Mouse (Mus musculus) lung, postnatal 0 days (tissue): Measurements from ENCODE around the gene Tnnt2. TPM values are rescaled to one million over a fixed set of nuclear protein-coding genes. Genes with fewer than 3 reads are reported as not detected.

Experiments
- ATAC-seq: fragments of 200-750 bp; cut with Nextera tagmentation; 2 replicates; pipeline ENCODE4 v1.8.0; 2017; ENCODE audit warnings: moderate library complexity
- DNase-seq: peaks from one replicate; pipeline ENCODE4 v3.0.0-alpha.2; 2016; ENCODE audit warnings: low spot score
- H3K27ac ChIP-seq: fragments of 300-500 bp; sonication (generic); 2 replicates; pipeline ENCODE4 v1.5.1; 2014; ENCODE audit warnings: antibody characterized with exemption, mild to moderate bottlenecking, low read length, mixed read lengths
- H3K27me3 ChIP-seq: fragments of 300-500 bp; sonication (generic); replicated peaks from 2 replicates; pipeline ENCODE4 v1.6.1; 2014; ENCODE audit warnings: low read length, mixed read lengths; ENCODE audit not compliant: insufficient read depth
- H3K36me3 ChIP-seq: fragments of 300-500 bp; sonication (generic); 2 replicates; pipeline ENCODE4 v1.6.1; 2014; ENCODE audit warnings: low read length, mixed read lengths; ENCODE audit not compliant: insufficient read depth
- H3K4me1 ChIP-seq: fragments of 300-500 bp; sonication (generic); 2 replicates; pipeline ENCODE4 v1.6.1; 2014; ENCODE audit warnings: antibody characterized with exemption, low read depth, low read length, mixed read lengths; ENCODE audit not compliant: insufficient read depth
- H3K4me2 ChIP-seq: fragments of 300-500 bp; sonication (generic); replicated peaks from 2 replicates; pipeline ENCODE4 v1.6.1; 2014; ENCODE audit warnings: low read depth, mild to moderate bottlenecking, low read length, moderate library complexity, mixed read lengths
- H3K4me3 ChIP-seq: fragments of 300-500 bp; sonication (generic); 2 replicates; pipeline ENCODE4 v1.5.1; 2014; ENCODE audit warnings: low read depth, low read length
- H3K9ac ChIP-seq: fragments of 300-500 bp; sonication (generic); replicated peaks from 2 replicates; pipeline ENCODE4 v1.6.1; 2014; ENCODE audit warnings: low read depth, mild to moderate bottlenecking
- H3K9me3 ChIP-seq: fragments of 300-500 bp; sonication (generic); 2 replicates; pipeline ENCODE4 v1.6.1; 2016; ENCODE audit warnings: low read length, mixed read lengths
- CTCF ChIP-seq: IDR thresholded peaks from 2 replicates; pipeline ENCODE4 v1.5.1; 2016; ENCODE audit warnings: antibody characterized with exemption, mild to moderate bottlenecking
- EP300 ChIP-seq: IDR thresholded peaks from 2 replicates; pipeline ENCODE4 v1.6.1; 2016; ENCODE audit warnings: antibody characterized with exemption, mild to moderate bottlenecking, control low read depth
- WGBS: fragments of 180-500 bp; shearing (Covaris S2); extraction: QIAGEN DNeasy Blood & Tissue Kit; methylation state at CpG from one replicate; pipeline ENCODE4 v1.1.7; 2014; 5-methylcytosine and 5-hydroxymethylcytosine counted together
- polyA plus RNA-seq: library from polyadenylated mRNA; unstranded; fragments of >200 nt; fragmentation: Nextera tagmentation; extraction: Ambion mirVana; gene quantifications from 2 replicates; pipeline ENCODE4 v1.2.1, GENCODE M21; 2015

The Tnnt2 gene
- polyA plus RNA-seq, 1 experiment from 2014 or later: 84.6 TPM

- Histone ChIP-seq H3K4me2 (no peak overlapping the region), H3K9ac (no peak overlapping the region), H3K27me3 (no peaks in the 10 kb centered on the region), H3K27ac (no peak overlapping the region), H3K4me1 (no peaks in the 10 kb centered on the region), H3K4me3 (no peak overlapping the region), H3K9me3 (no peaks in the 10 kb centered on the region), H3K36me3 (no peaks in the 10 kb centered on the region)
- WGBS: 24% methylated on average over 10 of the region's 10 CpGs
- ATAC-seq (no peak; the same call in 1 of the 2 replicates), DNase-seq (no peak)
- TF ChIP-seq CTCF (no peak), EP300 (no peak)
These were observed 28.6 kb upstream of the Tnnt2 start for GRCm38 (mm10) chr1:135807546-135807945.

- no peak overlapping the region for H3K27ac ChIP-seq
- no peak for ATAC-seq
These were observed 26.0 kb upstream of the Tnnt2 start for GRCm38 (mm10) chr1:135810180-135810579.

GRCm38 (mm10) chr1:135811016-135811646 lies 25.0 kb upstream of the Tnnt2 start:
- ATAC-seq (peak; percentile 58; the same call in 1 of the 2 replicates), DNase-seq (peak; percentile 84)
- no peaks in the 10 kb centered on the region for H3K9me3 ChIP-seq
- H3K4me3 ChIP-seq: no peak overlapping the region
- H3K27ac ChIP-seq: no peak overlapping the region
- H3K9ac ChIP-seq: no peak overlapping the region
- TF ChIP-seq EP300 (no peak), CTCF (peak; percentile 99)
- no peaks in the 10 kb centered on the region for H3K4me1 ChIP-seq
- H3K27me3 ChIP-seq: no peaks in the 10 kb centered on the region
- H3K4me2 ChIP-seq: no peak overlapping the region
- no peaks in the 10 kb centered on the region for H3K36me3 ChIP-seq
- WGBS: 27% methylated on average over 7 of the region's 7 CpGs

More at GRCm38 (mm10) chr1:135810180-135810579, 26.0 kb upstream of the Tnnt2 start:
- WGBS: 82% methylated on average over 2 of the region's 2 CpGs
- Histone ChIP-seq H3K36me3 (no peaks in the 10 kb centered on the region), H3K9me3 (no peaks in the 10 kb centered on the region), H3K4me2 (no peak overlapping the region), H3K9ac (no peak overlapping the region), H3K4me3 (no peak overlapping the region), H3K27me3 (no peaks in the 10 kb centered on the region), H3K4me1 (no peaks in the 10 kb centered on the region)
- TF ChIP-seq CTCF (no peak), EP300 (no peak)
- DNase-seq: no peak

- WGBS: 60% methylated on average over 3 of the region's 3 CpGs
- DNase-seq (no peak), ATAC-seq (peak; percentile 29; the same call in 1 of the 2 replicates)
- H3K27ac ChIP-seq: no peak overlapping the region
- no peak overlapping the region for H3K4me3 ChIP-seq
- no peak overlapping the region for H3K4me2 ChIP-seq
- no peaks in the 10 kb centered on the region for H3K36me3 ChIP-seq
- no peaks in the 10 kb centered on the region for H3K4me1 ChIP-seq
- TF ChIP-seq CTCF: no peak
- no peak for TF ChIP-seq EP300
- H3K27me3 ChIP-seq: no peaks in the 10 kb centered on the region; the same call in 1 of the 2 replicates
- no peak overlapping the region for H3K9ac ChIP-seq
- H3K9me3 ChIP-seq: no peaks in the 10 kb centered on the region
These were observed 23.9 kb upstream of the Tnnt2 start for GRCm38 (mm10) chr1:135812205-135812604.

- Histone ChIP-seq H3K36me3 (no peaks in the 10 kb centered on the region), H3K27me3 (peaks cover 4% of the 10 kb centered on the region), H3K4me1 (no peaks in the 10 kb centered on the region), H3K9me3 (no peaks in the 10 kb centered on the region), H3K9ac (no peak overlapping the region), H3K4me3 (no peak overlapping the region), H3K27ac (no peak overlapping the region), H3K4me2 (no peak overlapping the region)
- TF ChIP-seq CTCF: no peak
- no peak for TF ChIP-seq EP300
- 22% methylated on average over 2 of the region's 2 CpGs for WGBS
- ATAC-seq (peak; percentile 60), DNase-seq (peak; percentile 34)
These were observed 23.5 kb upstream of the Tnnt2 start for GRCm38 (mm10) chr1:135812618-135813017.

- H3K27ac ChIP-seq: no peak overlapping the region
These were observed 23.1 kb upstream of the Tnnt2 start for GRCm38 (mm10) chr1:135813071-135813470.

More at GRCm38 (mm10) chr1:135813071-135813470, 23.1 kb upstream of the Tnnt2 start:
- no peak for ATAC-seq
- Histone ChIP-seq H3K27me3 (peaks cover 8% of the 10 kb centered on the region), H3K9me3 (no peaks in the 10 kb centered on the region), H3K4me3 (no peak overlapping the region), H3K4me1 (no peaks in the 10 kb centered on the region), H3K4me2 (no peak overlapping the region), H3K9ac (no peak overlapping the region), H3K36me3 (no peaks in the 10 kb centered on the region)
- WGBS: 75% methylated on average over 4 of the region's 4 CpGs
- no peak for TF ChIP-seq CTCF
- DNase-seq: no peak
